Comparison of ENCODE assay signal across 19 mouse cellular contexts in genomic region chr2:68426074-68426473, GRCm38 (mm10). TPM values are rescaled to one million over a fixed set of nuclear protein-coding genes. Genes with fewer than 3 reads are reported as not detected.
DNase-seq lines count a peak whose midpoint lies in the region; ATAC-seq and TF ChIP-seq lines count a peak whose summit lies in the region.
"Had no signal": no experiment of that assay in that cellular context is flagged by ENCODE, and none has a peak within 500 bp of the region (broad histone marks: within the 10 kb centered on the region; RNA-seq: fewer than 3 reads in every experiment).

No protein-coding gene starts in this region.

- no peak for TF ChIP-seq CTCF in Patski (IDR thresholded peaks at IDR 0.05)
- TF ChIP-seq CTCF in liver, embryonic 14.5 days (IDR thresholded peaks at IDR 0.05; ENCODE audit: low read depth): no peak
- TF ChIP-seq CTCF in lung, postnatal 0 days (IDR thresholded peaks at IDR 0.05): no peak

- peak; percentile 75 for ATAC-seq in Patski
- peak; percentile 62 for ATAC-seq in intestine, embryonic 16.5 days
- peak; percentile 99 for ATAC-seq in liver, embryonic 14.5 days (ENCODE audit: insufficient read depth)
- no peak for ATAC-seq in lung, postnatal 0 days
- ATAC-seq in monocyte, adult 5-6 weeks (replicated peaks; ENCODE audit: insufficient number of reproducible peaks, low FRiP score, low TSS enrichment, poor library complexity, severe bottlenecking): no peak
- ATAC-seq: midbrain, embryonic 16.5 days had no signal

- POLR2A ChIA-PET in Patski (lab: Charles Lee): interaction anchor here (1.0 kb wide), 1 partner anchor 40 kb away, joined by 3 read pairs; no protein-coding TSS in a partner anchor

- CTCF ChIA-PET in Patski (lab: Charles Lee): interaction anchor here (1.2 kb wide), 1 partner anchor 14 kb away, joined by 3 read pairs; no protein-coding TSS in a partner anchor

- H3K9me3 ChIP-seq in intestine, embryonic 16.5 days (ENCODE audit: control insufficient read depth, low read length): no peaks in the 10 kb centered on the region
- no peaks in the 10 kb centered on the region for H3K9me3 ChIP-seq in liver, embryonic 14.5 days (ENCODE audit: control insufficient read depth, low read length)
- H3K9me3 ChIP-seq in lung, postnatal 0 days (ENCODE audit: low read length): no peaks in the 10 kb centered on the region
- H3K9me3 ChIP-seq: embryonic facial prominence, embryonic 12.5 days; forebrain, embryonic 10.5 days; limb, embryonic 12.5 days; neural tube, embryonic 12.5 days had no signal

- H3K27ac ChIP-seq in intestine, embryonic 16.5 days (ENCODE audit: low read length): no peak overlapping the region
- H3K27ac ChIP-seq in liver, embryonic 14.5 days: peak overlapping the region; percentile 43; the same call in 1 of the 2 replicates
- H3K27ac ChIP-seq in lung, postnatal 0 days (ENCODE audit: low read length): no peak overlapping the region
- H3K27ac ChIP-seq: embryonic facial prominence, embryonic 12.5 days; forebrain, embryonic 10.5 days; limb, embryonic 12.5 days; neural tube, embryonic 12.5 days had no signal

- no peaks in the 10 kb centered on the region for H3K27me3 ChIP-seq in Patski
- H3K27me3 ChIP-seq in intestine, embryonic 16.5 days (replicated peaks; ENCODE audit: control insufficient read depth, insufficient read depth, low read length): no peaks in the 10 kb centered on the region
- H3K27me3 ChIP-seq in liver, embryonic 14.5 days (ENCODE audit: control insufficient read depth, insufficient read depth, low read length): no peaks in the 10 kb centered on the region
- H3K27me3 ChIP-seq in lung, postnatal 0 days (replicated peaks; ENCODE audit: insufficient read depth, low read length): no peaks in the 10 kb centered on the region
- H3K27me3 ChIP-seq: embryonic facial prominence, embryonic 12.5 days; limb, embryonic 12.5 days; megakaryocyte, embryonic 14.5 days; neural tube, embryonic 12.5 days had no signal

- no peak overlapping the region for H3K9ac ChIP-seq in intestine, embryonic 16.5 days (ENCODE audit: low read depth, low read length)
- no peak overlapping the region for H3K9ac ChIP-seq in liver, embryonic 14.5 days (replicated peaks)
- H3K9ac ChIP-seq in lung, postnatal 0 days (replicated peaks; ENCODE audit: low read depth): no peak overlapping the region
- H3K9ac ChIP-seq: embryonic facial prominence, embryonic 12.5 days; limb, embryonic 12.5 days; neural tube, embryonic 12.5 days had no signal

- peak; percentile 87 for TF ChIP-seq EP300 in liver, embryonic 14.5 days (IDR thresholded peaks at IDR 0.05; ENCODE audit: low read depth)
- no peak for TF ChIP-seq EP300 in lung, postnatal 0 days (IDR thresholded peaks at IDR 0.05)

- H3K4me3 ChIP-seq in intestine, embryonic 16.5 days (ENCODE audit: low read length): no peak overlapping the region
- no peak overlapping the region for H3K4me3 ChIP-seq in liver, embryonic 14.5 days (ENCODE audit: insufficient read depth in 1 of 2, low read depth in 2 of 2, low read length in 2 of 2)
- no peak overlapping the region for H3K4me3 ChIP-seq in lung, postnatal 0 days (ENCODE audit: low read depth, low read length)
- H3K4me3 ChIP-seq: embryonic facial prominence, embryonic 12.5 days; forebrain, embryonic 10.5 days; limb, embryonic 12.5 days; megakaryocyte, embryonic 14.5 days; neural tube, embryonic 12.5 days had no signal

- no peak overlapping the region for H3K4me2 ChIP-seq in intestine, embryonic 16.5 days (ENCODE audit: low read depth, low read length)
- peak overlapping the region; percentile 33 for H3K4me2 ChIP-seq in liver, embryonic 14.5 days (ENCODE audit: low read depth)
- H3K4me2 ChIP-seq in lung, postnatal 0 days (replicated peaks; ENCODE audit: low read depth, low read length): no peak overlapping the region
- H3K4me2 ChIP-seq: embryonic facial prominence, embryonic 12.5 days; limb, embryonic 12.5 days; neural tube, embryonic 12.5 days had no signal

- H3K4me1 ChIP-seq in intestine, embryonic 16.5 days (ENCODE audit: control insufficient read depth, insufficient read depth, low read length): peaks cover 18% of the 10 kb centered on the region
- H3K4me1 ChIP-seq in liver, embryonic 14.5 days (replicated peaks; ENCODE audit: control insufficient read depth in 2 of 2, insufficient read depth in 2 of 2, low read length in 1 of 2): peaks cover 2 to 25% of the 10 kb centered on the region in 2 experiments
- no peaks in the 10 kb centered on the region for H3K4me1 ChIP-seq in lung, postnatal 0 days (ENCODE audit: insufficient read depth, low read depth, low read length)
- H3K4me1 ChIP-seq: embryonic facial prominence, embryonic 12.5 days had no signal

- in situ Hi-C loops in Patski (cut with MboI; ENCODE audit: low pct_unique_long_range_greater_than_20kb): no loop called here

- peak; percentile 64 for DNase-seq in Patski (ENCODE audit: low read depth, low spot score)
- peak; percentile 8 for DNase-seq in c-Kit-positive CD71-negative TER-119-negative erythroid progenitor cells, embryonic 14.5 days (ENCODE audit: low read depth)
- peak; percentile 60 to 70 (median 66) for DNase-seq in liver, embryonic 14.5 days (ENCODE audit: low read depth in 3 of 3, low spot score in 3 of 3)
- no peak for DNase-seq in embryo, embryonic 10 days (ENCODE audit: low spot score)
- DNase-seq in lung, postnatal 0 days (ENCODE audit: low spot score): no peak
- no peak for DNase-seq in neural tube, embryonic 10.5 days (ENCODE audit: extremely low spot score, low spot score)
- DNase-seq: cerebellum, adult 18-20 months; gastrocnemius, postnatal 25 days; heart, postnatal 36 days; kidney, postnatal 25 days had no signal

- H3K36me3 ChIP-seq in intestine, embryonic 16.5 days (ENCODE audit: control insufficient read depth, insufficient read depth, low read length): no peaks in the 10 kb centered on the region
- H3K36me3 ChIP-seq in liver, embryonic 14.5 days (replicated peaks; ENCODE audit: control insufficient read depth, insufficient read depth, low read depth): no peaks in the 10 kb centered on the region
- no peaks in the 10 kb centered on the region for H3K36me3 ChIP-seq in lung, postnatal 0 days (ENCODE audit: insufficient read depth, low read length)
- H3K36me3 ChIP-seq: embryonic facial prominence, embryonic 12.5 days; G1E; limb, embryonic 12.5 days; neural tube, embryonic 12.5 days had no signal

- 72% methylated on average over 4 of the region's 4 CpGs for WGBS in intestine, embryonic 16.5 days
- WGBS in liver, embryonic 14.5 days (ENCODE audit: insufficient replicate concordance): 40% methylated on average over 4 of the region's 4 CpGs
- 83% methylated on average over 4 of the region's 4 CpGs for WGBS in lung, postnatal 0 days

RNA-seq across cellular contexts. Expression of gene Stk39, which starts 46.0 kb away (rescaled TPM):
- polyA plus RNA-seq in Patski (2021): 53.1 TPM
- polyA plus RNA-seq in intestine, embryonic 16.5 days (2015; fragmentation: Nextera tagmentation; extraction: Ambion mirVana): 4.5 and 5.9 TPM in 2 replicates
- 0.57 and 0.93 TPM in 2 replicates for polyA plus RNA-seq in liver, embryonic 14.5 days (2012; rRNA removed)
- 1.3 and 1.7 TPM in 2 replicates for polyA plus RNA-seq in liver, embryonic 14.5 days (2014; fragmentation: Nextera tagmentation; extraction: Ambion mirVana)
- 11.8 and 12.0 TPM in 2 replicates for polyA plus RNA-seq in lung, postnatal 0 days (2015; fragmentation: Nextera tagmentation; extraction: Ambion mirVana)
- 5.1 to 21.6 TPM (median 5.4 TPM) in 3 replicates for total RNA-seq in monocyte, adult 5-6 weeks (2017)
- polyA plus RNA-seq: G1E had no signal

Comparison
In these comparisons a context has a peak if more than half of its experiments do, and no peak if none do; other contexts are left out.
1. ATAC-seq: peak in Patski (single experiment), intestine, embryonic 16.5 days (single experiment) and liver, embryonic 14.5 days (single experiment); none in lung, postnatal 0 days (single experiment) and monocyte, adult 5-6 weeks (single experiment).
2. DNase-seq: peak in Patski (single experiment), c-Kit-positive CD71-negative TER-119-negative erythroid progenitor cells, embryonic 14.5 days (single experiment) and liver, embryonic 14.5 days (3 of 3); none in embryo, embryonic 10 days (single experiment), lung, postnatal 0 days (single experiment) and neural tube, embryonic 10.5 days (single experiment).